Mouse (Mus musculus): Measurements from ENCODE around the gene Sprr2k.
"Not testable (repeated sequence)": the region's sequence is repeated elsewhere in the genome, so short reads cannot be mapped to it uniquely, and the experiment has no call there.

The Sprr2k gene

DNA sequence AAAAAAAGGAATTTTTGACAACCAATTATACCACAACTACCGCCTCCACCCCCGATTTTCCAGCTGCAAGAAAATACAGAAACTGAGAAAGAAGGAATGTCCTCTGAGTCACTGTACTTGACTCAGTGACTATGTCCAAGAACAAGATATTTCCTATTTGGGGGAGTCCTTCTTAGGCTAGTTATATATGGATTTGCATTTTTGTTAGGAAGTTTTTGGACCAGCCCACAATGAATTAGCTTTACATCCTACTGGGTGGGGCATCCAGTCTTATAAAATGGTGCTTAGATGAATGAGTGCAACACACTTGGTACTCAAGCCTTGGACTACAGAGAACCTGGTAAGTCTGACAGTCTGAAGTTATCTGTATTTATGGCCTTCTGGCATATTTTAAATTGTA lies at the start of gene Sprr2k:
Sprr2k (plus strand) TSS at position 301 of the 400 bp plus-strand sequence.
- DNase-seq: no peak

DNA sequence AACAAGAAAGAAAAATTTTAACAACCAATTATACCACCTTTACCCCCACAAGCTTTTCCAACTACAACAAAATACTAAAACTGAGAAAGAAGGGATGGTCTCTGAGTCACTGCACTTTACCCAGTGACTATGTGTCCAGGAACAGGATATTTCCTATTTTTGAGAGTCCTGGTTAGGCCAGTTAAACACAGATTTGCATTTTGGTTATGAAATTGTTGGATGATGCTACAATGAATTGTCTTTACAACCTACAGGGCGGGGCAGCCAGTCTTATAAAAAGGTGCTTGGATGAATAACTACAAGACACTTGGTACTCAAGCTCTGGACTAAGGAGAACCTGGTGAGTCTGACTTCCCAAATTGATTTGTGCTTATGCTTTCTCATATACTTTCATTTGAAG lies 47.0 kb upstream of the Sprr2k start, which contains the start of gene Sprr2h:
Sprr2h (plus strand) TSS at position 301 of the 400 bp plus-strand sequence.
- no peak for DNase-seq

DNA sequence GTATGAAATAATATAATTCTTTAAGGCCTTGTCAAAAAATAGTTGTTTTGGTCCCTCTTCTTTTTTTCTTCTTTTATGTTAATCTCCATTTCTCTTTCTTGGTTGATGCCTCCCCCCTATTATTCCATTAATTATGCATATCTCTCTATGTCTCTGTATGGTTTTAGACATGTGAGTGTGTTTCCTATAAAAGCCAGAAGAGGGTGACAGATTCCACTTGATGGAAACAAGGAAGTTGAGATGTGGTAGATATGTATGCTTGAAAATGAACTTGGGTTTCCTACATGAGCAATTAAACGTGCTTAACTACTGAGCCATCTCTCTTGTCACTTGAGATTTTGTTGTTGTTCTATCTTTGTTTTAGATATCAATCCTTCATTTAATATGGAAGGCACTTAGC lies 38.1 kb upstream of the Sprr2k start:
- DNase-seq: no peak

DNA sequence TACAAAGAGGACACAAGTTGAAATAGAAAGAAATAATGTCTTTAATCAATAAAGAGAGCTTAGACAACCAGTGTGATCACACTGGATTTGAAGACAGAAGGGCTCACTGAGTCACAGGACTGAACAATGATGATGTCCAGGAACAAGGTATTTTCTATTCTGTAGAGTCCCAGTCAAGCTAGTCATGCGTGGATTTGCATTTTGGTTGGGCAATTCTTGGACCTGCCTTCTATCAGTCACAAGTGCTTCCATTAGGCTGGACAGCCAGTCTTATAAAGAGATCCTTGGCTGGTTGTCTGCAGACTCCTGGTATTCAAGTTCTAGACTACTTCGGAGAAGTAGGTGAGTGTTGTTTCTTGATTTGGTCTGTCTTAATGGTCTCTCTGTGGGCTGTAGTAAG lies 24.7 kb upstream of the Sprr2k start, which contains the start of gene Sprr2i:
Sprr2i (plus strand) TSS at position 301 of the 400 bp plus-strand sequence.
- no peak for DNase-seq

DNA sequence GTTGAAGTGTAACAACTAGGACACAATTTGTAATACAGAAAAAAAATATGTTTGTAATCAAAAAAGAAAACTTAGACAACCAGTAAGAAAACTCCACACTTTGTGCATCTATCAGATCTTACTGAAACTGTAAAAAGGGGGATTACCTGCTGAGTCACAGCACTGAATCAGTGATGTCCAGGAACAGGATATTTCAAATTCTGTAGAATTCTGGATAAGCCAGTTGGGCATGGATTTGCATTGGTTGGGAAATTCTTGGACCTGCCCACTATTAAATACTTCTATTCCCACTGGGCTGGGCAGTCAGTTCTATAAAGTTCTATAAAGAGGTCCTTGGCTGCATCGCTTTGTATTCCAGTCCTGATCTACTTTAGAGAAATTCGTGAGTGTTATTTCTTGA lies 14.6 kb upstream of the Sprr2k start, which contains the start of gene Sprr2j-ps:
Sprr2j-ps (plus strand) TSS at position 301 of the 400 bp plus-strand sequence.
- no peak for DNase-seq

DNA sequence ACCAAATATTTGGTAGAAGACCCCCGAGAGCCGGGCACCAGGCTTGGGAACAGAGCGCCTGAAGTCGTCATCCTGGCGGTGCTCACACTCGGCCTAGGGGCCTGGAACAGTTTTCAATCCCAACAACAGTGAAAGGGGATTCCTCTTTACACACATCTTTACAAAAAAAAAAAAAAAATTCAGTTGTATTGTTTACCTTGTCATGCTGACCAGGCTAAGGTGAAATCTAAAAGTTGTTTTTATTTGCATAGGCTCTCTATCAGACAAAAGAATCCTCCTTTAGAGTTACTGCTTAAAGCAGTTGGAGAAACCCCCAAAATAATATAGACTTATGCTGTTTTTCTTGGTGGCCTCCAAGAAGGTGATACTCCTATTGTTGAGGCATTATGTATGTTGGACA lies 3.1 kb upstream of the Sprr2k start, which contains the start of gene Gm9774:
Gm9774 (minus strand) TSS at position 101 of the 400 bp plus-strand sequence.
- DNase-seq: no peak

DNA sequence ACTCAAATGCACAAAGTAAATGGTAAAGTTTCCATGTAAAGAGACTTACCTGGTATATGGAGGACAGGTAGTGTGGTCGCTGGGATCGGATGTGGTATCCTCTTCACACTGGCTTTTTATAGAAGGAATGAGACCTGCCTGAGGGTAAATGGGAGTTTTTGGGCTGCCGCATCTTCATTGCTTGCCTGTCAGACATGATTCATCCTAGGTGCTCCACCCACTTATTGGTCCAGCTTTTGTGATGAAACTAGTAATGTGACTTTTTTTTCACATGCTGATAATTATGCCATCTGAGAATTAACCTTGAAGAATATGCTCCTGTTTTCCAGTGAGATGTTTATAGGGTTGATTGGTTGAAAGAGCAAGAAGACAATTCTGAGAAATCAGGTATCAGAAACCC lies 6.3 kb downstream of the Sprr2k start, which contains the start of gene Sprr1b:
Sprr1b (minus strand) TSS at position 101 of the 400 bp plus-strand sequence.
- DNase-seq: no peak

DNA sequence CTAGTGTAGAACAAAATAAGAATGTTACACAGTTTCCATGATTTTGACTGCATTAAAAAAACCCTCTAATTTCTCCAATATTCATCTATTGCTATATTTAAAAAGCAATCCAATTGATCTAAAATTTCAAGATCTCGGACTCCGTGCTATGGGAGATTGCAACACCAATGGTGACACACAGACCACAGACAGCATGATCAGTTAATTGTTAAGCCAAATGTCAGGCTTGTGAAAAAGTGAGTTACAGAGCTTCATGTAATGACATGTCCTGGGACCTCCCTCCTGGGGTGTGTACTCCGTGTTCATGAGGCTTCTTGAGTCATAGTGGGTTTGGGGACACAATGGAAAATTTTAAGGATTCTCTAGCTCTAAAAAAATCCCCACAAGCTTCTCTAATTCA lies 7.8 kb downstream of the Sprr2k start:
- no peak for DNase-seq

DNA sequence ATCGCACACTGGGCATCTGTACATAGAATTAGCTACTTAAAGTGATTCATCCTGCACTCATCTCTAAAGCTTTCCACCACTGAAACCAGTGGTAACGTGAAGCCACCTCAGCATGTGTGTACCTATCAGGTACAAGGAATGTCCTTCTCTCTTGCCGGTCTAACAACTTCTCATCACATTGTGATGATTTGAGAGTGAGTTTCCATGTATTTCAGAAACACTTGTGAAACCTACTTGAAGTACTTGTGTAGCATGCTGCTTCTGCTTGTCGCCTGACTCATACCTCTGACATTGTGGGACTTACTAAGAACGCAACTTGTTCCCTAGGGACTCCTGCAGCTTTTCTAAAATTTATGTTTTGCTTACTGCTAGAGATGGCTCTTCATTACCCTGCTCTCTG lies 22.8 kb downstream of the Sprr2k start:
- DNase-seq: no peak

DNA sequence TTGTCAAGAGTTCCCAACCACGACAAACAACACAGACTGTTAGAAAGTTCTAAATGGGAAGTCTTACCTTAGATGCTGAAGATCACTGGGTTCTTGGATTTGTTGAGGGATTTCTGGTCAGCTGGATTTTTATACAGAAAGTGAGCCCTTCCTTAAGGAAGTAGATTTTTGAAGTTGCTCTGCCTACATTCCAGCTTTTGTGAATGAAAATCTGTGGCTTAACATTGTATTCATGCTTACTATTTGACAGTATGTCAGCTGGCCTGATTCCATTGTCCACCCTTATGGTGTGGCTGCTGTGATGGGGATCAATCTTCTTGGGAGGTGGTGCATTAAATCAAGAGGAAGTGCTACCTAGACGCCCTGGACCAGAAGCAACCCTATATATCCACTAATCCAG lies 26.2 kb downstream of the Sprr2k start, which contains the start of gene Sprr3:
Sprr3 (minus strand) TSS at position 101 of the 400 bp plus-strand sequence.
- no peak for DNase-seq

DNA sequence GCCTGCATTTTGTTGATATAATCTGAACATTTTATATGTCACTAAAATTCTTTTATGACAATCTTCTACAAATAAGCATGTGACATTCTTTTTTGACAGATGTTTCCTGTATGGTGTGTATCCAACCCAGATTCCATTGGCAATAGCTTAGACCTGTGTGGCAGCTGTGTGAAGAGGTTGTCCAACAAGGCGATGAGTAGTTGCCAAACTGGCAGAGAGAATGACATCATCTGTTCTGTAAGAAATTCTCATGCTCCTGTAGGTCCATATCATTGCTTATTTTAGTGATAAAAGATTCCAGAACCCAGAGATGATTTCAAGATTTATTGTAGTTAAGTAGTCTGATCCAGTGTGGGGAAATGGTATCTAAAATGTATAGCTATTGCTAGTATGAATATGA lies 34.2 kb downstream of the Sprr2k start:
- DNase-seq: no peak

DNA sequence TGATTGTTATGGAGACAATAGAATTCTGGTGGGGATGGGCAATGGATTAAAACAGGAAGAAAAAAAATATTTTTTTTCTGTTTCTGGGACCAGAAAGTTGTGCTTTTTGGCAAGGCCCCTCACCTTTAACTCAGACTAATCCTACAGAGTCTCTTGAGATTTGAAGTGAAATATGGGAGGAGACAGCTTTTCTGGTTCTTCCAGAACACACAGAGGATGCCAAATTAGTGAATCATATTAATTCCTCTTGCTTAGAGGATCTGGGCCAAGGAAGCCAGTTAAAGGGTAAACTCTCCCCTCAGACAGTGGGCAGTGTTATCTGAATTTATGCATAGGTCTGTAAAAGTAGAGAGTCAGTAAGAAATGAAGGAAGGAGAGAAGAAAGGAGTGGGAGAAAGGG lies 35.0 kb downstream of the Sprr2k start:
- no peak for DNase-seq

DNA sequence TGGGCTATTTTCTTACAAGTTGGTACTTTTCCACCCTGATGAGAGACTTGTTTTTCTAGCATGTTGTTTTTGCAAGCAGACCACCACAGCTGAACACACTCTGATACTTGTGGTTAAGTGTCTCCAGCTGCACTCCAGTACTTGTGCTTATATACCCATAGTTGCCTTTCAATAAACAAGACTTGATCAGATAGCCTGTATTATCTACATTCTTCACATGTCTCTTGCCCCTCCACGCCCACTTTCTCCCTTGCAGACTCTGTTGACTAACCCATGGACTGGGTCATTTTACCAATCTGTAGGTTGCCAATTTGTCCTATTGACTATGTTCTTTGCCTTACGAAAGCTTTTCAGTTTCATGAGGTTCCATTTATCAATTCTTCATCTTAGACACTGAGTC lies 37.7 kb downstream of the Sprr2k start:
- no peak for DNase-seq

DNA sequence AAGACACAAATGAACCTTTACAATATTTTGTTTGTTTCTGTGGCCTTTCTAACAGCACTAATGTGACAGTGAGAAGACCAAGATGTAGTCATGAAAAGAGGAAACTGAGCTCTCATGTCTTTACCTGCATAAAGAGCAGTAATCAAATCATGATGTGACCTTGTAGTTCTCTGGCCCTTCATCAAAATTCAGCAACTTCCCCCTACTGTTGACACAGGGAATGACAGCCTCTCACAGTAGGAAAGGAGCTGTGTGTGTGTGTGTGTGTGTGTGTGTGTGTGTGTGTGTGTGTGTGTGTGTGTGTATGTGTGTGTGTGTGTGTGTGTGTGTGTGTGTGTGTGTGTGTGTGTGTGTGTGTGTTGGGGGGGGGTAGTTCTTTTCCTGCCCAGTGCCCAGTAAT lies 48.9 kb downstream of the Sprr2k start:
- not testable (repeated sequence) for DNase-seq
